Mouse (Mus musculus): ENCODE results near the gene Cops2.

- TF ChIP-seq CTCF (IDR thresholded peaks at IDR 0.05; ENCODE audit: low read depth) (no peak), EP300 (optimal IDR thresholded peaks at IDR 0.05) (no peak)
Observed at GRCm38 (mm10) chr2:125829924-125830323, 29.0 kb downstream of the Cops2 start.

Measured in stomach, postnatal 0 days (tissue).